Mouse (Mus musculus): ENCODE results near the gene Coq2. TPM values are rescaled to one million over a fixed set of nuclear protein-coding genes. Genes with fewer than 3 reads are reported as not detected.

Coq2 gene
- polyA plus RNA-seq, 1 experiment from 2014 or later: 60.5 TPM

DNA sequence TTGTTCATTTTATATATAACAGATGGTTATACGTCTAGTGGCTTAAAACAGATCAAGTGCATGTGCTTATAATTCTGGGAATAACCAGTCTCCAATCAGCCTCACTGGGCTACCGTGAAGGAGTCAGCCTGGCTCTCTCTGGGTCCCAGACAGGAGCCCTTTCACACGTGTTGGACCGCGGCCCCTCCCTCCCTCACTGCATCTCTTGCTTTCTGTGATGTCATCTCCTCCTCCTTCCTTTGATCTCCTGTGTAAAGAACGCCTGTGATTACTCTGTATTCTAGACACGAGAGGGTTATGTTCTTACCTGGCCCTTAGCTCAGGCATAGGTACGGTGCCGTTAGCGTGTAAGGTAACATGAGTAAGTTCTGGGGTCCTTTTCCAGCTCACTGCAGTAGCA lies 23.5 kb downstream of the Coq2 start:
- no peak overlapping the region for H3K27ac ChIP-seq

GRCm38 (mm10) chr5:100650969-100651368 lies 24.0 kb downstream of the Coq2 start:
- no peak for DNase-seq (ENCODE audit: low spot score)
- H3K4me3 ChIP-seq: no peak overlapping the region
- no peak overlapping the region for H3K27ac ChIP-seq
- peaks cover 8% of the 10 kb centered on the region; the same call in 1 of the 2 replicates for H3K4me1 ChIP-seq
- H3K9me3 ChIP-seq (replicated peaks): no peaks in the 10 kb centered on the region
- WGBS: 88% methylated on average over 7 of the region's 7 CpGs
- peaks cover 27% of the 10 kb centered on the region for H3K36me3 ChIP-seq
- no peaks in the 10 kb centered on the region for H3K27me3 ChIP-seq (ENCODE audit: low read depth, poor library complexity, severe bottlenecking)

More for the DNA sequence above, 23.5 kb downstream of the Coq2 start:
- Histone ChIP-seq H3K4me1 (peaks cover 8% of the 10 kb centered on the region; the same call in 1 of the 2 replicates), H3K27me3 (ENCODE audit: low read depth, poor library complexity, severe bottlenecking) (no peaks in the 10 kb centered on the region), H3K4me3 (no peak overlapping the region), H3K36me3 (peaks cover 32% of the 10 kb centered on the region), H3K9me3 (replicated peaks) (no peaks in the 10 kb centered on the region)
- DNase-seq (ENCODE audit: low spot score): no peak
- WGBS: 80% methylated on average over 10 of the region's 10 CpGs

DNA sequence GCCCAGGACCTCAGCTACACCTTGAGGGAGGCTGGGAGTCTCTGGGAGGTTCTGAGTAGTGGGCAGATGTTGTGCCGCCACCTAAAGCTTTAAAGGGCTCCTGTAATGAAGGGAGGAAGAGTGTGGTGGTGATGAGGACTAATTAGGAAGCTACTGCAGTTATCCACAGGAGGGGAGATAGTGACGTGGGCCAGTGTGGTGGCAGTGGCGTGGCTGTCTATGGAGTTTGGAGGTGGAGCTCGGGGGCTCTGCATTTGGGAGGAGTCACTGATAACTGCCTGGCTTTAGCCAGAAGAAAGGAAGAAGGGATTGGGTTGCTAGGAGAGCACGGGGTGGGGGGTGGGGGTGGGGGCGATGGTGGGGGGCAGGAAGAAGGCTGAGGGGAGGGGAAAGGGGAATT lies 26.4 kb downstream of the Coq2 start:
- H3K9me3 ChIP-seq (replicated peaks): no peaks in the 10 kb centered on the region
- H3K36me3 ChIP-seq: peaks cover 3% of the 10 kb centered on the region
- WGBS: 37% methylated on average over 6 of the region's 6 CpGs
- H3K4me1 ChIP-seq: peaks cover 8% of the 10 kb centered on the region; the same call in 1 of the 2 replicates
- DNase-seq (ENCODE audit: low spot score): no peak
- H3K4me3 ChIP-seq: no peak overlapping the region
- H3K27ac ChIP-seq: no peak overlapping the region
- H3K27me3 ChIP-seq (ENCODE audit: low read depth, poor library complexity, severe bottlenecking): no peaks in the 10 kb centered on the region

DNA sequence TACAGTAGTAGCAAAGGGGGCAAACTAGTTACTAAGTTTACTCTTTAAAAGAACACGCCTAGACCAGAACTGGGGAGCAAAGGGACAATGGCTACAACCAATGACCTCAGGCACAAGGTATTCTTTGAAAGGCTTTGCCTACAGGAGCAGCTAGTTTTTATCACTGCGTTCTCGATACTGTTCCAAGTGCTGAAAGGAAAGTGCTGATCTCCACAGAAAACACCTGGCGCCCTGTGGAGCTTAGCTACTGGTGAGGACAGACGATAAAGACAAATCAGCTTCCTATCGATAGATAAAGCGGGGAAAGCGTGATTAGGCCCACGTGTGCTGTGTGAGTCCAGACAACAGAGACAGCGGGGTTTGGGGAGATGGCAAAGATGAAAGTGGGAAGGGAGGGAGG lies 26.9 kb downstream of the Coq2 start:
- 71% methylated on average over 10 of the region's 10 CpGs for WGBS
- H3K4me3 ChIP-seq: no peak overlapping the region
- no peaks in the 10 kb centered on the region for H3K27me3 ChIP-seq (ENCODE audit: low read depth, poor library complexity, severe bottlenecking)
- no peak overlapping the region for H3K27ac ChIP-seq
- H3K4me1 ChIP-seq: peaks cover 8% of the 10 kb centered on the region; the same call in 1 of the 2 replicates
- H3K36me3 ChIP-seq: no peaks in the 10 kb centered on the region
- DNase-seq (ENCODE audit: low spot score): no peak
- no peaks in the 10 kb centered on the region for H3K9me3 ChIP-seq (replicated peaks)

- H3K4me1 ChIP-seq: peaks cover 8% of the 10 kb centered on the region; the same call in 1 of the 2 replicates
- H3K9me3 ChIP-seq (replicated peaks): no peaks in the 10 kb centered on the region
- no peak overlapping the region for H3K27ac ChIP-seq
- no peak for DNase-seq (ENCODE audit: low spot score)
- no peaks in the 10 kb centered on the region for H3K27me3 ChIP-seq (ENCODE audit: low read depth, poor library complexity, severe bottlenecking)
- H3K36me3 ChIP-seq: no peaks in the 10 kb centered on the region
- H3K4me3 ChIP-seq: no peak overlapping the region
- WGBS: 89% methylated on average over 4 of the region's 4 CpGs
Measured at GRCm38 (mm10) chr5:100646558-100646957, 28.4 kb downstream of the Coq2 start.

- no peak overlapping the region for H3K27ac ChIP-seq
- peaks cover 8% of the 10 kb centered on the region; the same call in 1 of the 2 replicates for H3K4me1 ChIP-seq
- H3K4me3 ChIP-seq: no peak overlapping the region
- no peaks in the 10 kb centered on the region for H3K36me3 ChIP-seq
- H3K27me3 ChIP-seq (ENCODE audit: low read depth, poor library complexity, severe bottlenecking): no peaks in the 10 kb centered on the region
- no peaks in the 10 kb centered on the region for H3K9me3 ChIP-seq (replicated peaks)
- 83% methylated on average over 7 of the region's 7 CpGs for WGBS
- no peak for DNase-seq (ENCODE audit: low spot score)
Measured at GRCm38 (mm10) chr5:100643991-100644535, 30.9 kb downstream of the Coq2 start.

GRCm38 (mm10) chr5:100643253-100643990 lies 31.5 kb downstream of the Coq2 start:
- DNase-seq (ENCODE audit: low spot score): no peak
- Histone ChIP-seq H3K27ac (no peak overlapping the region), H3K9me3 (replicated peaks) (no peaks in the 10 kb centered on the region), H3K36me3 (no peaks in the 10 kb centered on the region), H3K4me1 (peaks cover 2% of the 10 kb centered on the region; the same call in 1 of the 2 replicates), H3K27me3 (ENCODE audit: low read depth, poor library complexity, severe bottlenecking) (no peaks in the 10 kb centered on the region), H3K4me3 (no peak overlapping the region)
- 87% methylated on average over 12 of the region's 12 CpGs for WGBS

- Histone ChIP-seq H3K4me3 (no peak overlapping the region), H3K9me3 (replicated peaks) (no peaks in the 10 kb centered on the region), H3K36me3 (no peaks in the 10 kb centered on the region), H3K4me1 (no peaks in the 10 kb centered on the region), H3K27ac (no peak overlapping the region), H3K27me3 (ENCODE audit: low read depth, poor library complexity, severe bottlenecking) (no peaks in the 10 kb centered on the region)
- WGBS: 96% methylated on average over 5 of the region's 5 CpGs
- DNase-seq (ENCODE audit: low spot score): no peak
Measured at GRCm38 (mm10) chr5:100642316-100642715, 32.6 kb downstream of the Coq2 start.

- Histone ChIP-seq H3K9me3 (replicated peaks) (no peaks in the 10 kb centered on the region), H3K27ac (no peak overlapping the region), H3K4me1 (no peaks in the 10 kb centered on the region), H3K4me3 (no peak overlapping the region), H3K36me3 (no peaks in the 10 kb centered on the region), H3K27me3 (ENCODE audit: low read depth, poor library complexity, severe bottlenecking) (no peaks in the 10 kb centered on the region)
- 87% methylated on average over 8 of the region's 8 CpGs for WGBS
- no peak for DNase-seq (ENCODE audit: low spot score)
Measured at GRCm38 (mm10) chr5:100638483-100638882, 36.5 kb downstream of the Coq2 start.

GRCm38 (mm10) chr5:100636794-100637544 lies 38.0 kb downstream of the Coq2 start:
- WGBS: 82% methylated on average over 8 of the region's 8 CpGs
- H3K4me1 ChIP-seq: no peaks in the 10 kb centered on the region
- H3K27ac ChIP-seq: no peak overlapping the region

GRCm38 (mm10) chr5:100635908-100636307 lies 39.0 kb downstream of the Coq2 start:
- Histone ChIP-seq H3K27me3 (ENCODE audit: low read depth, poor library complexity, severe bottlenecking) (no peaks in the 10 kb centered on the region), H3K4me3 (no peak overlapping the region), H3K27ac (no peak overlapping the region), H3K36me3 (no peaks in the 10 kb centered on the region), H3K9me3 (replicated peaks) (no peaks in the 10 kb centered on the region), H3K4me1 (no peaks in the 10 kb centered on the region)
- DNase-seq (ENCODE audit: low spot score): no peak
- WGBS: 92% methylated on average over 4 of the region's 4 CpGs

More at GRCm38 (mm10) chr5:100636794-100637544, 38.0 kb downstream of the Coq2 start:
- no peaks in the 10 kb centered on the region for H3K9me3 ChIP-seq (replicated peaks)
- no peak overlapping the region for H3K4me3 ChIP-seq
- no peaks in the 10 kb centered on the region for H3K27me3 ChIP-seq (ENCODE audit: low read depth, poor library complexity, severe bottlenecking)
- H3K36me3 ChIP-seq: no peaks in the 10 kb centered on the region
- DNase-seq (ENCODE audit: low spot score): no peak

GRCm38 (mm10) chr5:100634885-100635478 lies 40.0 kb downstream of the Coq2 start:
- Histone ChIP-seq H3K36me3 (no peaks in the 10 kb centered on the region), H3K27me3 (ENCODE audit: low read depth, poor library complexity, severe bottlenecking) (no peaks in the 10 kb centered on the region), H3K4me1 (no peaks in the 10 kb centered on the region), H3K4me3 (no peak overlapping the region), H3K27ac (no peak overlapping the region), H3K9me3 (replicated peaks) (no peaks in the 10 kb centered on the region)
- WGBS: 94% methylated on average over 8 of the region's 8 CpGs
- DNase-seq (ENCODE audit: low spot score): no peak
